Mouse (Mus musculus) bone marrow macrophage, adult 2 months (primary cell): ENCODE measurements at regions not wholly inside any gene's neighbourhood (a gene's known extent, or its start where the extent isn't known, plus 50 kb on each side); places are given as distances from the start of the nearest gene placed in this dataset.

Experiments used
- CTCF ChIP-seq: IDR thresholded peaks from 2 replicates; pipeline ENCODE4 v1.5.1; 2012; ENCODE audit warnings: low read depth, mild to moderate bottlenecking, low read length, moderate library complexity
- POLR2A ChIP-seq: IDR thresholded peaks from 2 replicates; pipeline ENCODE4 v1.6.1; 2012; ENCODE audit warnings: mild to moderate bottlenecking, low read depth, low read length, borderline replicate concordance

DNA sequence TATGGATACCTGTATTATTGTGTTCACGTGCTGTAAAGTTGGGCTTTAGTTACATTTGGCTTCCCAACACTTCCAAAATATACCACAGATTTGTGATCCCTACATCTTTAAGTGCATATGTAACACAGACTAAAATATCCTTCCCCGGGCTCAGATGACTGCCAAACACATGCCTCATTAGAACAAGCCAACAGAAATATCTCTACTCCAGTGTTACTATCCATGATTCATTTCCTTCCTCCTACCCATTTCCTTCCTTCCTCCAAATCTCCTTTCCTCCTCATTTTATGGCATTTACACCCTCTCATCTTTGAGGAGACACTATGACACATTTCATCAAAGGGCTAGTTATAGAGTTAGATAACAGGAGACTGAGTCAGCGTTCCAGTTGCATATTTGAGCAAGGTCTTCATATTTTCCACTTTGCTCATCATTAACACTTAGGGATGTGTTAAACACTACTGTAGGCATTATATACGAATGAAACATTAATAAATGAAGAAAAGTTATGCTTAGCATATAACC is 1144.4 kb upstream of the Cited2 start:
- TF ChIP-seq CTCF (no peak), POLR2A (no peak)
